Mouse (Mus musculus) stomach, postnatal 0 days (tissue): ENCODE results near the gene Pex6. TPM values are rescaled to one million over a fixed set of nuclear protein-coding genes. Genes with fewer than 3 reads are reported as not detected.

Experiments used
- ATAC-seq: fragments of 200-750 bp; cut with Nextera tagmentation; 2 replicates; pipeline ENCODE4 v1.8.0; 2017; ENCODE audit not compliant: low FRiP score, low TSS enrichment
- DNase-seq: peaks from one replicate; pipeline ENCODE4 v3.0.0-alpha.2; 2016; ENCODE audit warnings: low spot score
- H3K27ac ChIP-seq: fragments of 300-500 bp; sonication (generic); replicated peaks from 2 replicates; pipeline ENCODE4 v1.5.1; 2014; ENCODE audit warnings: mild to moderate bottlenecking, control low read depth
- H3K27me3 ChIP-seq: fragments of 300-500 bp; sonication (generic); 2 replicates; pipeline ENCODE4 v1.6.1; 2014; ENCODE audit warnings: low read length; ENCODE audit not compliant: control insufficient read depth, insufficient read depth
- H3K36me3 ChIP-seq: fragments of 300-500 bp; sonication (generic); 2 replicates; pipeline ENCODE4 v1.6.1; 2014; ENCODE audit warnings: low read length, mixed read lengths; ENCODE audit not compliant: control insufficient read depth, insufficient read depth
- H3K4me1 ChIP-seq: fragments of 300-500 bp; sonication (generic); replicated peaks from 2 replicates; pipeline ENCODE4 v1.6.1; 2014; ENCODE audit warnings: antibody characterized with exemption; ENCODE audit not compliant: control insufficient read depth, insufficient read depth
- H3K4me2 ChIP-seq: fragments of 300-500 bp; sonication (generic); replicated peaks from 2 replicates; pipeline ENCODE4 v1.6.1; 2014; ENCODE audit warnings: low read depth, mild to moderate bottlenecking, control low read depth, moderate library complexity
- H3K4me3 ChIP-seq: fragments of 300-500 bp; sonication (generic); 2 replicates; pipeline ENCODE4 v1.5.1; 2014; ENCODE audit warnings: low read depth, low read length, control low read depth
- H3K9ac ChIP-seq: fragments of 300-500 bp; sonication (generic); 2 replicates; pipeline ENCODE4 v1.6.1; 2014; ENCODE audit warnings: mild to moderate bottlenecking, low read length, control low read depth, mixed read lengths
- H3K9me3 ChIP-seq: fragments of 300-500 bp; sonication (generic); 2 replicates; pipeline ENCODE4 v1.6.1; 2016; ENCODE audit warnings: low read length; ENCODE audit not compliant: control insufficient read depth
- CTCF ChIP-seq: IDR thresholded peaks from 2 replicates; pipeline ENCODE4 v1.5.1; 2016; ENCODE audit warnings: antibody characterized with exemption, low read depth, mild to moderate bottlenecking, moderate library complexity
- EP300 ChIP-seq: optimal IDR thresholded peaks from 2 replicates; pipeline ENCODE3; 2016; ENCODE audit warnings: antibody characterized with exemption
- WGBS: fragments of 180-500 bp; shearing (Covaris S2); extraction: QIAGEN DNeasy Blood & Tissue Kit; methylation state at CpG from one replicate; pipeline ENCODE4 v1.1.7; 2014; 5-methylcytosine and 5-hydroxymethylcytosine counted together
- polyA plus RNA-seq: library from polyadenylated mRNA; unstranded; fragments of >200 nt; fragmentation: Nextera tagmentation; extraction: Ambion mirVana; gene quantifications from 2 replicates; pipeline ENCODE4 v1.2.1, GENCODE M21; 2015

Pex6 gene
- polyA plus RNA-seq, 1 experiment from 2014 or later, result 9.8 TPM

GRCm38 (mm10) chr17:46694517-46695063, 16.7 kb upstream of the Pex6 start:
- H3K4me1 ChIP-seq, result no peaks in the 10 kb centered on the region
- no peaks in the 10 kb centered on the region for H3K27me3 ChIP-seq
- WGBS, result 81% methylated on average over 1 of the region's 1 CpGs
- DNase-seq (no peak), ATAC-seq (no peak)
- 0 out of 2 replicates have a peak, but pooled peaks cover 2% of the 10 kb centered on the region for H3K36me3 ChIP-seq
- H3K4me3 ChIP-seq, result no peak overlapping the region
- no peak overlapping the region for H3K9ac ChIP-seq
- no peaks in the 10 kb centered on the region for H3K9me3 ChIP-seq
- H3K4me2 ChIP-seq, result no peak overlapping the region
- TF ChIP-seq CTCF (no peak), EP300 (no peak)
- no peak overlapping the region for H3K27ac ChIP-seq

- DNase-seq (no peak), ATAC-seq (peak; percentile 72)
- H3K9me3 ChIP-seq, result no peaks in the 10 kb centered on the region
- H3K9ac ChIP-seq, result no peak overlapping the region
- H3K27me3 ChIP-seq, result no peaks in the 10 kb centered on the region
- H3K4me1 ChIP-seq, result peaks cover 5% of the 10 kb centered on the region; the same call in 1 of the 2 replicates
- WGBS, result 78% methylated on average over 6 of the region's 6 CpGs
- no peak overlapping the region for H3K4me3 ChIP-seq
- H3K36me3 ChIP-seq, result no peaks in the 10 kb centered on the region; the same call in 1 of the 2 replicates
- TF ChIP-seq EP300, result no peak
- TF ChIP-seq CTCF, result no peak
- no peak overlapping the region for H3K27ac ChIP-seq
- H3K4me2 ChIP-seq, result no peak overlapping the region
Observed at GRCm38 (mm10) chr17:46698515-46698914, 12.7 kb upstream of the Pex6 start.

- H3K36me3 ChIP-seq, result no peaks in the 10 kb centered on the region; the same call in 1 of the 2 replicates
- DNase-seq, result no peak
- ATAC-seq, result no peak
Observed at GRCm38 (mm10) chr17:46699245-46699644, 12.0 kb upstream of the Pex6 start.

GRCm38 (mm10) chr17:46699912-46700311, 11.4 kb upstream of the Pex6 start:
- no peak for TF ChIP-seq CTCF
- no peak for TF ChIP-seq EP300
- H3K36me3 ChIP-seq, result no peaks in the 10 kb centered on the region; the same call in 1 of the 2 replicates
- no peak overlapping the region for H3K9ac ChIP-seq
- H3K9me3 ChIP-seq, result no peaks in the 10 kb centered on the region
- H3K4me1 ChIP-seq, result peaks cover 5% of the 10 kb centered on the region; the same call in 1 of the 2 replicates
- no peak overlapping the region for H3K27ac ChIP-seq
- no peaks in the 10 kb centered on the region for H3K27me3 ChIP-seq
- ATAC-seq (no peak), DNase-seq (no peak)
- no peak overlapping the region for H3K4me3 ChIP-seq
- WGBS, result 81% methylated on average over 3 of the region's 3 CpGs
- no peak overlapping the region for H3K4me2 ChIP-seq

More at GRCm38 (mm10) chr17:46699245-46699644, 12.0 kb upstream of the Pex6 start:
- H3K4me2 ChIP-seq, result no peak overlapping the region
- peaks cover 5% of the 10 kb centered on the region; the same call in 1 of the 2 replicates for H3K4me1 ChIP-seq
- WGBS, result 66% methylated on average over 5 of the region's 5 CpGs
- H3K27me3 ChIP-seq, result no peaks in the 10 kb centered on the region
- no peak overlapping the region for H3K4me3 ChIP-seq
- no peak for TF ChIP-seq CTCF
- TF ChIP-seq EP300, result no peak
- no peak overlapping the region for H3K9ac ChIP-seq
- no peak overlapping the region for H3K27ac ChIP-seq
- H3K9me3 ChIP-seq, result no peaks in the 10 kb centered on the region

GRCm38 (mm10) chr17:46701489-46701888, 9.8 kb upstream of the Pex6 start:
- Histone ChIP-seq H3K27me3 (no peaks in the 10 kb centered on the region), H3K4me1 (peaks cover 5% of the 10 kb centered on the region; the same call in 1 of the 2 replicates), H3K27ac (0 out of 2 replicates have a peak overlapping the region, but pooled peaks have one; percentile 18), H3K9me3 (no peaks in the 10 kb centered on the region), H3K9ac (0 out of 2 replicates have a peak overlapping the region, but pooled peaks have one; percentile 18), H3K4me3 (no peak overlapping the region), H3K36me3 (no peaks in the 10 kb centered on the region; the same call in 1 of the 2 replicates), H3K4me2 (no peak overlapping the region)
- WGBS, result 73% methylated on average over 12 of the region's 12 CpGs
- no peak for DNase-seq
- TF ChIP-seq EP300, result no peak
- TF ChIP-seq CTCF, result no peak
- no peak for ATAC-seq

GRCm38 (mm10) chr17:46702100-46702499, 9.2 kb upstream of the Pex6 start:
- WGBS, result 78% methylated on average over 12 of the region's 12 CpGs
- Histone ChIP-seq H3K27me3 (no peaks in the 10 kb centered on the region), H3K4me3 (no peak overlapping the region), H3K36me3 (no peaks in the 10 kb centered on the region; the same call in 1 of the 2 replicates), H3K9ac (no peak overlapping the region), H3K4me1 (peaks cover 5% of the 10 kb centered on the region; the same call in 1 of the 2 replicates), H3K4me2 (no peak overlapping the region), H3K9me3 (no peaks in the 10 kb centered on the region), H3K27ac (no peak overlapping the region)
- DNase-seq (no peak), ATAC-seq (no peak)
- no peak for TF ChIP-seq EP300
